Mouse (Mus musculus) neural tube, embryonic 14.5 days (tissue): Measurements from ENCODE around the gene Il25. TPM values are rescaled to one million over a fixed set of nuclear protein-coding genes. Genes with fewer than 3 reads are reported as not detected.
A peak's percentile ranks its signal among the peaks of the same experiment; 100 is the strongest.

Experiments used
- ATAC-seq: fragments of 200-750 bp; cut with Nextera tagmentation; 2 replicates; pipeline ENCODE4 v1.8.0; 2017; ENCODE audit warnings: low read depth, mild to moderate bottlenecking, moderate TSS enrichment, moderate library complexity
- H3K27ac ChIP-seq: fragments of 300-500 bp; sonication (generic); 2 replicates; pipeline ENCODE4 v1.5.1; 2014; ENCODE audit warnings: low read depth, mild to moderate bottlenecking, control low read depth, low read length, moderate library complexity, mixed read lengths
- H3K27me3 ChIP-seq: fragments of 300-500 bp; sonication (generic); 2 replicates; pipeline ENCODE4 v1.6.1; 2014; ENCODE audit warnings: low read length; ENCODE audit not compliant: control insufficient read depth, insufficient read depth
- H3K36me3 ChIP-seq: fragments of 300-500 bp; sonication (generic); 2 replicates; pipeline ENCODE4 v1.6.1; 2014; ENCODE audit warnings: low read length, mixed read lengths; ENCODE audit not compliant: control insufficient read depth, insufficient read depth
- H3K4me1 ChIP-seq: fragments of 300-500 bp; sonication (generic); 2 replicates; pipeline ENCODE4 v1.6.1; 2014; ENCODE audit warnings: low read length; ENCODE audit not compliant: control insufficient read depth, insufficient read depth
- H3K4me2 ChIP-seq: fragments of 300-500 bp; sonication (generic); 2 replicates; pipeline ENCODE4 v1.6.1; 2014; ENCODE audit warnings: mild to moderate bottlenecking, low read depth, low read length, control low read depth
- H3K4me3 ChIP-seq: fragments of 300-500 bp; sonication (generic); 2 replicates; pipeline ENCODE4 v1.5.1; 2014; ENCODE audit warnings: low read depth, low read length, control low read depth, mixed read lengths
- H3K9ac ChIP-seq: fragments of 300-500 bp; sonication (generic); replicated peaks from 2 replicates; pipeline ENCODE4 v1.6.1; 2014; ENCODE audit warnings: low read depth, mild to moderate bottlenecking, control low read depth, low read length, mixed read lengths
- H3K9me3 ChIP-seq: fragments of 300-500 bp; sonication (generic); 2 replicates; pipeline ENCODE4 v1.6.1; 2016; ENCODE audit warnings: low read length; ENCODE audit not compliant: control insufficient read depth
- WGBS: fragments of 180-500 bp; shearing (Covaris S2); extraction: QIAGEN DNeasy Blood & Tissue Kit; methylation state at CpG from one replicate; pipeline ENCODE4 v1.1.7; 2014; 5-methylcytosine and 5-hydroxymethylcytosine counted together
- polyA plus RNA-seq: library from polyadenylated mRNA; unstranded; fragments of >200 nt; fragmentation: Nextera tagmentation; extraction: Ambion mirVana; gene quantifications from 2 replicates; pipeline ENCODE4 v1.2.1, GENCODE M21; 2014

The Il25 gene
- 0.39 and 0.76 TPM in 2 replicates for polyA plus RNA-seq

DNA sequence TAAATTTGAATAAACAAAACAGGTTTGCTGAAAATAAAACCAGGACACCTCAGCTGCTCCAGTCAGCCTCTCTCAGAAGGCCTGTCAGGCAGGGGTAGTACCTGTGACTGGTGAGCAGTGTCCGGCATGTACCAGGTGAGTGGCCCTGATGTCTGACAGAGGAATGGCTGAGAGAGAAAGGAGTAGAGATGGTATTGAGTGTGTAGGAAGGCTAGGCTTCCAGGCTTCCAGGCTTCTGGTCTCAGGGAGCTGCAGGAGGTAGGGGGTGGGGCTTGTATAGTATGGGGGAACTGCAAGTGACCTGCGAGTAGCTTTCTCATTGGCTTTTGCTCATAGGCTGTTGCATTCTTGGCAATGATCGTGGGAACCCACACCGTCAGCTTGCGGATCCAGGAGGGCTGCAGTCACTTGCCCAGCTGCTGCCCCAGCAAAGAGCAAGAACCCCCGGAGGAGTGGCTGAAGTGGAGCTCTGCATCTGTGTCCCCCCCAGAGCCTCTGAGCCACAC lies at the start of gene Il25:
Il25 (plus strand) TSS at position 51 of the 506 bp plus-strand sequence.
- H3K9ac ChIP-seq, result no peak within 1 kb of the TSS
- H3K4me3 ChIP-seq, result no peak within 1 kb of the TSS
- peak; percentile 38; the same call in 1 of the 2 replicates for ATAC-seq
- WGBS, result 22% methylated on average over 6 of the region's 6 CpGs
- no peak within 1 kb of the TSS for H3K27ac ChIP-seq
- no peaks in the 10 kb centered on the region for H3K27me3 ChIP-seq
- H3K9me3 ChIP-seq, result no peaks in the 10 kb centered on the region
- no peak within 1 kb of the TSS for H3K4me2 ChIP-seq
- no peaks in the 10 kb centered on the region for H3K36me3 ChIP-seq
- 0 out of 2 replicates have a peak, but pooled peaks cover 7% of the 10 kb centered on the region for H3K4me1 ChIP-seq

DNA sequence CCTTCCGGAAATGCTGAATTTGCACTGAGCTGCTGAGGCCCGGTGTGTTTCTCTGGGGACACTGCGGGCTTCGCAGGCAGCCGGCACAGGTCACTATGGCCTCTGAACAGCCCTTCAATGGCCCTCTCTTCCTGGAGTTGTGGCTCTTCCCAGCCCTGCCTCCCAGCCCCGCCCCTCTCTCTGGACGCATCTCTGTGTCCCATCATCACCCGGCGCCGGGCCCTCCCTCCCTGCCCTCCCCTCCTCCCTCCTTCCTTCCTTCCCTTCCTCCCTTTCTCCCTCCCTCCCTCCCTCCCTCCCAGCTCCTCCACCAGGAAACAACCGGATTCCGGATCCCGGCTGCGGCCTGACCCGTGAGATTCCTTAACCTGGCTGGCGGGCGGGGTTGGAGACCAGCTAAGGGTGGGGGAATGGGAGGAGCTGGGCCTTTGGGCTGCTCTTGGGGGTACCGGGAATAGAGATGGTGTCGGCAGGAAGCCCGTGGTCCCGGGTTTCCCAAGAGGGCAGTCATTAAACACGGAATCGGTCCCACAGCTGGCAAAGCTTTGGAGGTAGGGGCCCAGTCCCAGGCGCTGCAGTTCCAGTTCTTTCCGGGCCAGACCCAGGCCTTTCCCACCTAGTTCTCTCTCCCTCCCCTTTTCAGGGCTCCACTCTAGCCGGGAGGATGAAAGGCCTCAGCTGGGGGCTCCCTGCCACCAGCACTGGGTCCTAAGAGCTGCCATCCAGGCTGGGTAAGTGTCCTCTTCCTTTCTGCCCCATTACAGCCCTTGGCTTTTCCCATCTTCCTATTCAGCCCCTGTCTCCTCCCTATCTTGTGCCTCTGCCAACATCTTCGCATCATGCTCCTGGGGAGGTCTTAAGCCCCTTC lies 49.1 kb upstream of the Il25 start, which contains the start of the genes Bcl2l2 and Gm20521:
Bcl2l2 (plus strand) TSS at position 224 of the 868 bp plus-strand sequence.
Gm20521 (plus strand) TSS at position 288 of the 868 bp plus-strand sequence.
- ATAC-seq, result peak; percentile 91
- no peaks in the 10 kb centered on the region for H3K9me3 ChIP-seq
- H3K4me3 ChIP-seq, result peak within 1 kb of the TSS; percentile 69
- peaks cover 12% of the 10 kb centered on the region for H3K4me1 ChIP-seq
- WGBS, result 0% methylated on average over 27 of the region's 27 CpGs
- H3K27ac ChIP-seq, result peak within 1 kb of the TSS; percentile 90
- H3K4me2 ChIP-seq, result peak within 1 kb of the TSS; percentile 80
- H3K36me3 ChIP-seq, result no peaks in the 10 kb centered on the region; the same call in 1 of the 2 replicates
- H3K9ac ChIP-seq, result peak within 1 kb of the TSS; percentile 85
- no peaks in the 10 kb centered on the region for H3K27me3 ChIP-seq

DNA sequence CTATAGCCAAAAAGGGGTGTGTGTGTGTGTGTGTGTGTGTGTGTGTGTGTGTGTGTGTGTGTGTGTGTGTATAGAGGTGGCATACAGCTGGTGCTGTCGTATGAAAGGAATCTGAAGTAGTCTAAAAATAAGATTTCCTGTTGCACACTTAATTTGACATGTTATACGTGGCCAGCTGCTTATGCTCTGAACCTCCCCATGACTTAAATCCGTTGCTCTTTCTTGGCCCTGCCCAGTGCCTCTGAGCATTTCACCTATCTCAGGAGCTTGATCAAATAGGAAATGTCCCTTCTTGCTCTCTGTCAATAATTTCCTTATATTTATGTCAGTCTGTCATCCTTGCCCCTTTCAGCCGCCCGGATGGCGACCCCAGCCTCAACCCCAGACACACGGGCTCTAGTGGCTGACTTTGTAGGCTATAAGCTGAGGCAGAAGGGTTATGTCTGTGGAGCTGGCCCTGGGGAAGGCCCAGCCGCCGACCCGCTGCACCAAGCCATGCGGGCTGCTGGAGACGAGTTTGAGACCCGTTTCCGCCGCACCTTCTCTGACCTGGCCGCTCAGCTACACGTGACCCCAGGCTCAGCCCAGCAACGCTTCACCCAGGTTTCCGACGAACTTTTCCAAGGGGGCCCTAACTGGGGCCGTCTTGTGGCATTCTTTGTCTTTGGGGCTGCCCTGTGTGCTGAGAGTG lies 48.3 kb upstream of the Il25 start:
- peak; percentile 3; the same call in 1 of the 2 replicates for ATAC-seq
- no peaks in the 10 kb centered on the region; the same call in 1 of the 2 replicates for H3K36me3 ChIP-seq
- H3K4me1 ChIP-seq, result peaks cover 12% of the 10 kb centered on the region
- WGBS, result 27% methylated on average over 21 of the region's 21 CpGs
- H3K27ac ChIP-seq, result peak overlapping the region; percentile 90
- H3K4me3 ChIP-seq, result peak overlapping the region; percentile 69
- peak overlapping the region; percentile 85 for H3K9ac ChIP-seq
- H3K27me3 ChIP-seq, result no peaks in the 10 kb centered on the region
- no peaks in the 10 kb centered on the region for H3K9me3 ChIP-seq
- H3K4me2 ChIP-seq, result peak overlapping the region; percentile 80

DNA sequence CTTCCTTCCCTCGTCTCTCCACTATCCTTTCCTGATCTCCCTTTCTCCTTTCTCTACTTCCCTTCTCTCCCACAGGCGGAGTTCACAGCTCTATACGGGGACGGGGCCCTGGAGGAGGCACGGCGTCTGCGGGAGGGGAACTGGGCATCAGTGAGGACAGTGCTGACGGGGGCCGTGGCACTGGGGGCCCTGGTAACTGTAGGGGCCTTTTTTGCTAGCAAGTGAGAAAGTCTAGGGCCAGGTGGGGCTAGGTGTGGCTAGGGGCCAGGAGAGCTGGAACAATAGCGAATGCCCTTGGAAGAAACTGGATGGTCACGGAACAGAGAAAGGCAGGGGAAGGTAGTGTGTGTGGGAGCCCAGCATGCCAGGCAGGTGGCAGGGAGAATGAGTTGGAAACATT lies 47.2 kb upstream of the Il25 start:
- no peak for ATAC-seq
- Histone ChIP-seq H3K4me3 (no peak overlapping the region), H3K4me1 (peaks cover 12% of the 10 kb centered on the region), H3K36me3 (no peaks in the 10 kb centered on the region; the same call in 1 of the 2 replicates), H3K27ac (no peak overlapping the region), H3K9me3 (no peaks in the 10 kb centered on the region), H3K4me2 (no peak overlapping the region; the same call in 1 of the 2 replicates), H3K27me3 (no peaks in the 10 kb centered on the region), H3K9ac (no peak overlapping the region)
- WGBS, result 91% methylated on average over 11 of the region's 11 CpGs

DNA sequence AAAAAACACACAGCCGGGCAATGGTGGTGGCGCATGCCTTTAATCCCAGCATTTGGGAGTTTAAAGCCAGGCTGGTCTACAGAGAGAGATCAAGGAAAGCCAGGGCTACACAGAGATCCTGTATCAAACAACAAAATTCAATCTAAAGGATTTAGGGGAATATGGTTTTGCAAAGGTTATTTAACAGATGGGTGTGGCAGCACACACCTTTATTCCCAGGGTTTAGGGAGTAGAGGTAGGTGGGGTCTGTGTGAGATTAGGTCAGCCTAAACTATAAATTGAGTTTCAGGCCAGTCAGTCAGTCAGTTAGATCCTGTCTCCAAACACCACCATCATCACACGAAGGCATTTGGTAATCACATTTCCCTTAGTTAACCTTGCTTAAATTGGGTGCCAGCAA lies 40.3 kb upstream of the Il25 start, which contains the start of gene Pabpn1:
Pabpn1 (plus strand) TSS at position 301 of the 400 bp plus-strand sequence.
- 0 out of 2 replicates have a peak, but pooled peaks cover 9% of the 10 kb centered on the region for H3K4me1 ChIP-seq
- H3K27ac ChIP-seq, result peak within 1 kb of the TSS; percentile 82
- H3K4me3 ChIP-seq, result peak within 1 kb of the TSS; percentile 97
- peak within 1 kb of the TSS; percentile 43 for H3K4me2 ChIP-seq
- peaks cover 17% of the 10 kb centered on the region for H3K36me3 ChIP-seq
- no peak for ATAC-seq
- no peak within 1 kb of the TSS; the same call in 1 of the 2 replicates for H3K9ac ChIP-seq
- 96% methylated on average over 3 of the region's 3 CpGs for WGBS
- H3K27me3 ChIP-seq, result no peaks in the 10 kb centered on the region
- no peaks in the 10 kb centered on the region for H3K9me3 ChIP-seq

DNA sequence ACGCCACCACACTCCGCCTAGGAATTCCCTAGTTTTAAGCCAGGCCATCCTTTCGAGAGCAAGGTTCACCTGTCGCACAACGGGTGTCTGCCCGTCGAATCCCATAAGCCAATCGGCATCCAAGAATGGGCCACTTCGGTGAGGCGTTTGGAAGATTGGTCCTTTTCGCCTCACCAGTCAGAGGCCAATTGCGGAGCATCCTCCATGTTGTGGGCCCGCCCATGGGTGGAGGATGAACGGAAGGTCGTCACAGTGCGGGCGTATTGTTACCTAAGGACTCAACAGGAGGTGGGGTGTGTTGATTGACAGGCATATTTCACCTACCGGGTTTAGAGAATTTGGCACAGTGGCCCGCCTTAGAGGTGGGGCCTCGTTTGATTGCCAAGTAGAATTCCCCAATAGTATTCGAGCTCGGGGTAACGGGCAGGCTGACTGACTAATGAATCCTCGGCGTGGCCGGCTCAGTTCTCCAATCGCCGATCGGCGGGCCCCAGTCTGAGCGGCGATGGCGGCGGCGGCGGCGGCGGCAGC lies 38.8 kb upstream of the Il25 start:
- no peaks in the 10 kb centered on the region for H3K9me3 ChIP-seq
- 0 out of 2 replicates have a peak, but pooled peaks cover 9% of the 10 kb centered on the region for H3K4me1 ChIP-seq
- H3K27ac ChIP-seq, result peak overlapping the region; percentile 98
- H3K4me2 ChIP-seq, result peak overlapping the region; percentile 43
- H3K9ac ChIP-seq, result peak overlapping the region; percentile 99
- H3K4me3 ChIP-seq, result peak overlapping the region; percentile 97
- ATAC-seq, result peak; percentile 98
- H3K36me3 ChIP-seq, result peaks cover 31% of the 10 kb centered on the region
- under 1% methylated on average over 38 of the region's 38 CpGs for WGBS
- no peaks in the 10 kb centered on the region for H3K27me3 ChIP-seq

DNA sequence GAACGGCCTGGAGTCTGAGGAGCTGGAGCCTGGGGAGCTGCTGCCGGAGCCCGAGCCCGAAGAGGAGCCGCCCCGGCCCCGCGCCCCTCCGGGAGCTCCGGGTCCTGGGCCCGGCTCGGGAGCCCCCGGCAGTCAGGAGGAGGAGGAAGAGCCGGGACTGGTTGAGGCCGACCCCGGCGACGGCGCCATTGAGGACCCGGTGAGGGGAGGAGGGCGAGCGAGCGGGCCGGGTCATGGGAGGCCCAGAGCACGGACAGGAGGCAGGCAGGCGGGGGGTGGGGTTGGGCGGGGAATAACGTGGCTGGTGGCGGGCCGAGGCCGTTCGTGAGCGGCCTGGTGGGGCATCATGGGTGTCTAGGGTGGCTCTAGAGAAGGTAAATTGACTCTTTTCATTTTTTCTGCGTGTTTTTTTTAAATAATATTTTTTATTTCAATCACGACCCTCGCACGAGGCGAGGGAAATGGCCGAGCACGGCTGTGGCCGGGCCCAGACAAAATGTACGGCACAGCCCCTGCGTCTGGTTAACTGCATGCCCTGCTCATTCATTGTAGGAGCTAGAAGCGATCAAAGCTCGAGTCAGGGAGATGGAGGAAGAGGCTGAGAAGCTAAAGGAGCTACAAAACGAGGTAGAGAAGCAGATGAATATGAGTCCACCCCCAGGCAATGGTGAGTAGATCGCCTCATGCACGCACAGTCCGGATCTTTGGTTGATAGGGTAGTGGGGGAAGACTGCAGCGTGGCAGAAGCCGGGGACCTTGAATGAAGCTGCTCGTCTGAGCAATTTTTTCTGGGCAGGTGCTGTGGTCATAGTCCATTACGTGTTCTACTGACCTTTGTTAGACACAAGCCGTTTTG lies 38.0 kb upstream of the Il25 start:
- ATAC-seq, result peak; percentile 52
- Histone ChIP-seq H3K9ac (peak overlapping the region; percentile 99), H3K27ac (peak overlapping the region; percentile 98), H3K4me3 (peak overlapping the region; percentile 97), H3K36me3 (peaks cover 31% of the 10 kb centered on the region), H3K4me1 (0 out of 2 replicates have a peak, but pooled peaks cover 9% of the 10 kb centered on the region), H3K27me3 (no peaks in the 10 kb centered on the region), H3K4me2 (peak overlapping the region; percentile 85), H3K9me3 (no peaks in the 10 kb centered on the region)
- WGBS, result under 1% methylated on average over 51 of the region's 54 CpGs

DNA sequence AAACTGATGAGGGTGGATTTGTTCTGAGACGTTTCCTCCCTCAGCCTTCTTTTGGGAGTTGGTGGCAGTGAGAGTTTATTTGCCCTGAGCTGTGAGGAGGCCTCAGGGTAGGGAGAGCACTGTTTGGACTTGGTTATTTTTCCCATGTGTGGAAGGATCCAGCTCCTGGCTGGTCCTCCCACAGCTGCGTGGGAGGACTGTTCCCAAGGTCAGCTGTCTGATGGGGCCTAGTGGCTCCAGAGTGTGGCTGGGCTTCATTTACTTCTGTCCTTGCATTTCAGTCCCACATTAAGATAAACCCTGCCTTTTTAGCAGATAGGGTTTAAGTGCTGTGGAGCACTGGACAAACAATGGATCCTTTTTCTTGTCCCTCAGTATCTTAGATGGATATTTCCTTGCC lies 35.0 kb upstream of the Il25 start:
- Histone ChIP-seq H3K36me3 (peaks cover 31% of the 10 kb centered on the region), H3K27ac (no peak overlapping the region), H3K4me3 (no peak overlapping the region), H3K4me2 (no peak overlapping the region), H3K27me3 (no peaks in the 10 kb centered on the region), H3K4me1 (0 out of 2 replicates have a peak, but pooled peaks cover 9% of the 10 kb centered on the region), H3K9ac (no peak overlapping the region; the same call in 1 of the 2 replicates), H3K9me3 (no peaks in the 10 kb centered on the region)
- 71% methylated on average over 2 of the region's 2 CpGs for WGBS
- no peak for ATAC-seq
